Mouse (Mus musculus) gastrocnemius, postnatal 36 days (tissue): Measurements from ENCODE around the gene Mast4. TPM values are rescaled to one million over a fixed set of nuclear protein-coding genes. Genes with fewer than 3 reads are reported as not detected.

Source experiments
- DNase-seq, 2 experiments: peaks; one replicate each; pipeline ENCODE4 v3.0.0; 2022
- intact Hi-C: fragments of 180-260 bp; cut with DNase I; formaldehyde crosslinking; loops from one replicate; pipeline ENCODE4 v1.15.1; 2025
- total RNA-seq, 2 experiments: library from RNA; stranded (reverse); gene quantifications; 2 replicates each; pipeline ENCODE4 v1.2.3; 2021

Gene Mast4
- total RNA-seq, 2 experiments from 2014 or later = 30.8 to 33.7 TPM

DNA sequence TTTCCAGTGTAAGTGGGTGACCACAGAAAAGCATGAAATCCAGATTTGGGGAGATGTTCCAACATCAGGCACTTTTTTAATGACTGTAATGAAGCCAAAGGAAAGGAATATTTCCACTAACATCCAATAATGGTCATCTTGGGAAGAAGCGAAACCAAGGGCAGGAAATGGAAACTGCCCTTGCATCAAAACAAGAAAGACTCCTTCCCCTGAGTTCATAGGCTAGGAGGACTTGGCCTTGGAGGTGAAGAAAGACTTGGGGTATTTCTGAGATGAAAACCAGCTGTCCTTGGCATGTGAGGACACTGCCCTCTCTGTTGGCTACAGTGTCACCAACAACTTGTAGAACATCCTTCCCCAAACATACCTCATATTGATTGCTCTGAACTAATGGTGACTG, 646.2 kb downstream of the Mast4 start:
- no peak for DNase-seq
- intact Hi-C loops = no loop called here

GRCm38 (mm10) chr13:102684890-102685289, 649.4 kb downstream of the Mast4 start:
- DNase-seq = no peak
- intact Hi-C loops = loop anchor here (5.0 kb wide), 1 partner anchor 437 kb away; no protein-coding TSS in a partner anchor
